Mouse (Mus musculus) E14TG2a.4 (cell line): ENCODE data around the gene Tatdn3.
A peak's percentile ranks its signal among the peaks of the same experiment; 100 is the strongest.

Source experiments
- CTCF ChIP-seq: conservative IDR thresholded peaks from 2 replicates; pipeline ENCODE4 v1.5.1; 2014; ENCODE audit warnings: low read length
- NANOG ChIP-seq: IDR thresholded peaks from 2 replicates; pipeline ENCODE4 v1.6.1; 2014; ENCODE audit warnings: borderline replicate concordance, low read length, mixed read lengths
- POU5F1 ChIP-seq: IDR thresholded peaks from 2 replicates; pipeline ENCODE4 v1.6.1; 2014; ENCODE audit warnings: low read length, borderline replicate concordance

DNA sequence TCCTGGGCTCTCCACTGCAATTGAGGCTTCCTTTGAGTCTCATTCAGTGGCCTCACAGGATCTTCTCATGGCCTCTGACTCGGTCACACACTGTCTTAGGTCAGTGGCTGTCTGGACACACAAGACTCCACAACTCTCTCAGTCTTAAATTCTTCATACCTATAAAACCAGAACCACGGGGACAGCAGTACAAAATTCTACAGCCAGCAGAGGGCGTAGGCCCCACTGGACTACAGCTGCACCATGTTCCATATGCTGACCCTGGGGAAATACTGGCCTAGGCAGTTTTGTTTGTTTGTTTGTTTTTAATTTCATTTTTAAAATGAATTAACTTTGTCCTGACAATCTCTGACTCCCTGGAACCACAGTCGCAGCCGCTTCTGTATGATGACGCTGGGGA lies 60.5 kb downstream of the Tatdn3 start:
- TF ChIP-seq CTCF, result peak; percentile 39
- no peak for TF ChIP-seq NANOG
- TF ChIP-seq POU5F1, result no peak
